30 mouse cellular contexts compared by ENCODE assay signal in genomic region chr6:34174715-34175114, GRCm38 (mm10). TPM values are rescaled to one million over a fixed set of nuclear protein-coding genes. Genes with fewer than 3 reads are reported as not detected.
DNase-seq lines count a peak whose midpoint lies in the region; ATAC-seq lines count a peak whose summit lies in the region.
"Had no signal": no experiment of that assay in that cellular context is flagged by ENCODE, and none has a peak within 500 bp of the region (broad histone marks: within the 10 kb centered on the region; RNA-seq: fewer than 3 reads in every experiment).

No protein-coding gene starts in this region.

- H3K9ac ChIP-seq in kidney, embryonic 15.5 days: no peak overlapping the region
- no peak overlapping the region for H3K9ac ChIP-seq in lung, embryonic 15.5 days
- H3K9ac ChIP-seq: forebrain, embryonic 13.5 days; hindbrain, embryonic 12.5 days; limb, embryonic 15.5 days; liver, embryonic 15.5 days had no signal

- H3K4me1 ChIP-seq in kidney, embryonic 15.5 days: peaks cover 51% of the 10 kb centered on the region
- H3K4me1 ChIP-seq in lung, embryonic 15.5 days: peaks cover 30% of the 10 kb centered on the region

- H3K36me3 ChIP-seq in kidney, embryonic 15.5 days: peaks cover 9% of the 10 kb centered on the region; the same call in 1 of the 2 replicates
- H3K36me3 ChIP-seq in lung, embryonic 15.5 days: no peaks in the 10 kb centered on the region; the same call in 1 of the 2 replicates

- no peaks in the 10 kb centered on the region for H3K9me3 ChIP-seq in kidney, embryonic 15.5 days (replicated peaks)
- H3K9me3 ChIP-seq in lung, embryonic 15.5 days: no peaks in the 10 kb centered on the region
- H3K9me3 ChIP-seq: forebrain, embryonic 13.5 days; hindbrain, embryonic 12.5 days; limb, embryonic 10.5 days; limb, embryonic 15.5 days; liver, embryonic 15.5 days had no signal

- intact Hi-C loops in gastrocnemius, postnatal 36 days (cut with DNase I): no loop called here

- no peaks in the 10 kb centered on the region for H3K27me3 ChIP-seq in kidney, embryonic 15.5 days
- H3K27me3 ChIP-seq in lung, embryonic 15.5 days: no peaks in the 10 kb centered on the region
- H3K27me3 ChIP-seq: forebrain, embryonic 13.5 days; hindbrain, embryonic 12.5 days; limb, embryonic 15.5 days; liver, embryonic 15.5 days had no signal

- 61% methylated on average over 8 of the region's 8 CpGs for WGBS in kidney, embryonic 15.5 days
- WGBS in lung, embryonic 15.5 days: 47% methylated on average over 8 of the region's 8 CpGs

- H3K4me2 ChIP-seq in kidney, embryonic 15.5 days: peak overlapping the region; percentile 18; the same call in 1 of the 2 replicates
- peak overlapping the region; percentile 18; the same call in 1 of the 2 replicates for H3K4me2 ChIP-seq in lung, embryonic 15.5 days
- H3K4me2 ChIP-seq: forebrain, embryonic 13.5 days; heart, embryonic 11.5 days; hindbrain, embryonic 12.5 days; limb, embryonic 15.5 days; midbrain, embryonic 11.5 days had no signal

- DNase-seq in kidney, adult 11 months: no peak
- DNase-seq in lung, postnatal 36 days: no peak
- DNase-seq in embryo, embryonic 11 days: no peak
- DNase-seq in gastrocnemius, postnatal 36 days: no peak
- DNase-seq: adrenal gland, adult 8-10 months; B cell, adult 2 months; cerebellum, adult 8-10 months; cerebellum, postnatal 25 days; gastrocnemius, postnatal 14 days; heart, adult 18-20 months; heart, postnatal 36 days; layer of hippocampus, adult 9-11 months; lung, postnatal 10 days; right cerebral cortex, adult 18-20 months; spleen, adult 18-20 months; thymus, adult 18-20 months; thymus, postnatal 4 days had no signal

- ATAC-seq in kidney, embryonic 15.5 days (replicated peaks; ENCODE audit: low FRiP score): no peak
- ATAC-seq in lung, embryonic 15.5 days (ENCODE audit: borderline replicate concordance, extremely low read depth, low FRiP score, low TSS enrichment): no peak
- peak; percentile 15 for ATAC-seq in granulocyte monocyte progenitor cell, adult 5-6 weeks (replicated peaks; ENCODE audit: poor library complexity, severe bottlenecking)
- ATAC-seq: activated CD4-positive, CD25-positive, alpha-beta regulatory T cell, adult 4 months; forebrain, embryonic 13.5 days; inflammation-experienced regulatory T-cells, adult 6 months; midbrain, embryonic 16.5 days had no signal

- no peak overlapping the region for H3K4me3 ChIP-seq in kidney, embryonic 15.5 days (replicated peaks)
- no peak overlapping the region for H3K4me3 ChIP-seq in lung, embryonic 15.5 days
- H3K4me3 ChIP-seq: forebrain, embryonic 13.5 days; hindbrain, embryonic 12.5 days; limb, embryonic 10.5 days; limb, embryonic 15.5 days; liver, embryonic 15.5 days had no signal

- H3K27ac ChIP-seq in kidney, embryonic 15.5 days: no peak overlapping the region
- no peak overlapping the region for H3K27ac ChIP-seq in lung, embryonic 15.5 days
- H3K27ac ChIP-seq: forebrain, embryonic 13.5 days; hindbrain, embryonic 12.5 days; limb, embryonic 10.5 days; limb, embryonic 15.5 days; liver, embryonic 15.5 days had no signal

RNA-seq across cellular contexts. Expression of gene Slc35b4, which starts 2.2 kb away (rescaled TPM):
- 63.8 and 64.4 TPM in 2 replicates for polyA plus RNA-seq in kidney, embryonic 15.5 days (2015; fragmentation: Nextera tagmentation; extraction: Ambion mirVana)
- 59.2 and 61.8 TPM in 2 replicates for polyA plus RNA-seq in lung, embryonic 15.5 days (2015; fragmentation: Nextera tagmentation; extraction: Ambion mirVana)
- total RNA-seq in granulocyte monocyte progenitor cell, adult 5-6 weeks (2014; fragmentation: Nextera tagmentation): 33.6 and 34.9 TPM in 2 replicates
- 25.9 and 36.7 TPM in 2 replicates for total RNA-seq in granulocyte monocyte progenitor cell, adult 5-6 weeks (2017)
- total RNA-seq in gastrocnemius, postnatal 36 days (2021): 1 to 10 TPM; 5.6 to 5.8 TPM
